Mouse (Mus musculus): ENCODE data around the gene Pou3f1.

DNA sequence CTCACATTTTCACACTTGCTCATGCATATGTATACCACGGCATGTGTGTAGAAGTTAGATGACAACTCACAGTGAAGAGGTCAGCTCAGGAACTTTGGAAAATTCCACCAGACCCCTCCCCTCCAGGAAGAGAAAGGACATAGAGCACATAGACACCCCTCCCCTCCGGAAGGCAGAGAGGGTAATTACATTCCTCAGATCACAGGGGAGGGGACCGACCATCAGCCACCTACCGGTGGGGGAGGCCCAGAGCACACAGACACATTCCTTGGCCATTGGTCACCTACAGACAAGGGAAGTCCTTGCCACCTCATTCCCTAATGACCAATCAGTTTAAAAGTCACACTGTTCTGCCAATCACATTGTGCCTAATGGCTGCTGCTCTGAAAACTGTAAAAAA is 25.2 kb upstream of the Pou3f1 start:
- TF ChIP-seq EP300 (IDR thresholded peaks at IDR 0.05; ENCODE audit: insufficient read depth, low read depth, low read length) = 0 out of 2 replicates have a peak, but pooled peaks have one; percentile 19
- no peak for TF ChIP-seq CTCF (IDR thresholded peaks at IDR 0.05; ENCODE audit: low read depth, low read length)
- TF ChIP-seq POLR2A (IDR thresholded peaks at IDR 0.05; ENCODE audit: insufficient read depth, low read length) = no peak
